Comparison of ENCODE assay signal across 8 mouse cellular contexts in genomic region chr4:136463436-136463835, GRCm38 (mm10). TPM values are rescaled to one million over a fixed set of nuclear protein-coding genes. Genes with fewer than 3 reads are reported as not detected.
DNase-seq lines count a peak whose midpoint lies in the region; ATAC-seq lines count a peak whose summit lies in the region.

No protein-coding gene starts in this region.

- no peak for ATAC-seq in heart, embryonic 15.5 days (replicated peaks; ENCODE audit: insufficient number of reproducible peaks, insufficient read depth, low FRiP score, low read depth)
- no peak for ATAC-seq in embryonic facial prominence, embryonic 11.5 days (replicated peaks; ENCODE audit: insufficient number of reproducible peaks, low FRiP score, low TSS enrichment, low read depth)
- no peak for ATAC-seq in hindbrain, embryonic 14.5 days (ENCODE audit: low FRiP score)
- no peak for ATAC-seq in midbrain, embryonic 15.5 days (replicated peaks)

- 40% methylated on average over 9 of the region's 9 CpGs for WGBS in heart, embryonic 15.5 days
- 21% methylated on average over 9 of the region's 9 CpGs for WGBS in embryonic facial prominence, embryonic 11.5 days
- 13% methylated on average over 9 of the region's 9 CpGs for WGBS in hindbrain, embryonic 14.5 days
- WGBS in midbrain, embryonic 15.5 days, result 12% methylated on average over 9 of the region's 9 CpGs

- no peaks in the 10 kb centered on the region for H3K36me3 ChIP-seq in heart, embryonic 15.5 days
- H3K36me3 ChIP-seq in embryonic facial prominence, embryonic 11.5 days (replicated peaks; ENCODE audit: control insufficient read depth, insufficient read depth, low read depth, low read length), result no peaks in the 10 kb centered on the region
- no peaks in the 10 kb centered on the region for H3K36me3 ChIP-seq in hindbrain, embryonic 14.5 days (replicated peaks; ENCODE audit: control insufficient read depth, insufficient read depth)
- H3K36me3 ChIP-seq in midbrain, embryonic 15.5 days (replicated peaks), result no peaks in the 10 kb centered on the region

- peaks cover 18% of the 10 kb centered on the region for H3K4me1 ChIP-seq in heart, embryonic 15.5 days (replicated peaks)
- H3K4me1 ChIP-seq in embryonic facial prominence, embryonic 11.5 days (ENCODE audit: control insufficient read depth, insufficient read depth, low read length), result no peaks in the 10 kb centered on the region
- H3K4me1 ChIP-seq in hindbrain, embryonic 14.5 days (replicated peaks; ENCODE audit: control insufficient read depth, insufficient read depth, low read length), result no peaks in the 10 kb centered on the region; the same call in 1 of the 2 replicates
- peaks cover 14% of the 10 kb centered on the region for H3K4me1 ChIP-seq in midbrain, embryonic 15.5 days

- intact Hi-C loops in heart, postnatal 10 days (cut with DNase I), result no loop called here
- intact Hi-C loops in left cerebral cortex, postnatal 36 days (cut with DNase I), result no loop called here

- peak overlapping the region; percentile 67 for H3K4me3 ChIP-seq in heart, embryonic 15.5 days
- no peak overlapping the region; the same call in 1 of the 2 replicates for H3K4me3 ChIP-seq in embryonic facial prominence, embryonic 11.5 days (ENCODE audit: low read depth, low read length)
- peak overlapping the region; percentile 61; the same call in 1 of the 2 replicates for H3K4me3 ChIP-seq in hindbrain, embryonic 14.5 days (replicated peaks; ENCODE audit: low read length)
- H3K4me3 ChIP-seq in midbrain, embryonic 15.5 days, result peak overlapping the region; percentile 67

- H3K4me2 ChIP-seq in heart, embryonic 15.5 days, result peak overlapping the region; percentile 94
- H3K4me2 ChIP-seq in embryonic facial prominence, embryonic 11.5 days (ENCODE audit: low read depth, low read length), result peak overlapping the region; percentile 99; the same call in 1 of the 2 replicates
- H3K4me2 ChIP-seq in hindbrain, embryonic 14.5 days (replicated peaks), result peak overlapping the region; percentile 83
- peak overlapping the region; percentile 96 for H3K4me2 ChIP-seq in midbrain, embryonic 15.5 days

- H3K9ac ChIP-seq in heart, embryonic 15.5 days, result no peak overlapping the region; the same call in 1 of the 2 replicates
- no peak overlapping the region for H3K9ac ChIP-seq in embryonic facial prominence, embryonic 11.5 days (replicated peaks; ENCODE audit: low read length)
- peak overlapping the region; percentile 72; the same call in 1 of the 2 replicates for H3K9ac ChIP-seq in hindbrain, embryonic 14.5 days
- H3K9ac ChIP-seq in midbrain, embryonic 15.5 days, result no peak overlapping the region

- no peak overlapping the region for H3K27ac ChIP-seq in heart, embryonic 15.5 days
- H3K27ac ChIP-seq in embryonic facial prominence, embryonic 11.5 days (replicated peaks; ENCODE audit: low read depth, low read length), result no peak overlapping the region
- no peak overlapping the region for H3K27ac ChIP-seq in hindbrain, embryonic 14.5 days
- no peak overlapping the region for H3K27ac ChIP-seq in midbrain, embryonic 15.5 days

- no peaks in the 10 kb centered on the region for H3K27me3 ChIP-seq in heart, embryonic 15.5 days
- H3K27me3 ChIP-seq in embryonic facial prominence, embryonic 11.5 days (ENCODE audit: control insufficient read depth, insufficient read depth, low read length), result peaks cover 8% of the 10 kb centered on the region
- peaks cover 28% of the 10 kb centered on the region for H3K27me3 ChIP-seq in hindbrain, embryonic 14.5 days (ENCODE audit: control insufficient read depth, insufficient read depth, low read length)
- peaks cover 35% of the 10 kb centered on the region; the same call in 1 of the 2 replicates for H3K27me3 ChIP-seq in midbrain, embryonic 15.5 days (replicated peaks)

- H3K9me3 ChIP-seq in heart, embryonic 15.5 days (replicated peaks), result no peaks in the 10 kb centered on the region
- H3K9me3 ChIP-seq in embryonic facial prominence, embryonic 11.5 days (replicated peaks; ENCODE audit: control insufficient read depth, low read length), result no peaks in the 10 kb centered on the region
- H3K9me3 ChIP-seq in hindbrain, embryonic 14.5 days (ENCODE audit: control insufficient read depth, low read length), result no peaks in the 10 kb centered on the region
- no peaks in the 10 kb centered on the region for H3K9me3 ChIP-seq in midbrain, embryonic 15.5 days

- DNase-seq in heart, postnatal 10 days, result no peak
- DNase-seq in embryonic facial prominence, embryonic 11.5 days (ENCODE audit: low spot score), result no peak
- no peak for DNase-seq in hindbrain, embryonic 14.5 days (ENCODE audit: low spot score)
- no peak for DNase-seq in left cerebral cortex, postnatal 36 days (ENCODE audit: low spot score in 2 of 2)
- DNase-seq in cerebellum, postnatal 36 days, result no peak
- DNase-seq in gastrocnemius, postnatal 10 days, result no peak

RNA-seq across cellular contexts. Expression of gene 6030445D17Rik, which starts 1.4 kb away (rescaled TPM):
- 0.25 and 0.38 TPM in 2 replicates for polyA plus RNA-seq in heart, embryonic 15.5 days (2015; fragmentation: Nextera tagmentation; extraction: Ambion mirVana)
- total RNA-seq in heart, postnatal 10 days (2021), result under 1 TPM; 0.55 to 0.62 TPM
- 0.15 and 0.20 TPM in 2 replicates for polyA plus RNA-seq in embryonic facial prominence, embryonic 11.5 days (2014; fragmentation: Nextera tagmentation; extraction: Ambion mirVana)
- 0.20 and 0.32 TPM in 2 replicates for polyA plus RNA-seq in hindbrain, embryonic 14.5 days (2014; fragmentation: Nextera tagmentation; extraction: Ambion mirVana)
- polyA plus RNA-seq in midbrain, embryonic 15.5 days (2015; fragmentation: Nextera tagmentation; extraction: Ambion mirVana), result 0.15 and 0.19 TPM in 2 replicates
- under 1 TPM; 0.25 to 0.68 TPM for total RNA-seq in left cerebral cortex, postnatal 36 days (2021)
- total RNA-seq in gastrocnemius, postnatal 10 days (2021), result under 1 TPM; 0.25 to 0.26 TPM

RNA-seq across cellular contexts. Expression of gene Luzp1, which starts 6.1 kb away (rescaled TPM):
- polyA plus RNA-seq in heart, embryonic 15.5 days (2015; fragmentation: Nextera tagmentation; extraction: Ambion mirVana), result 99.5 and 104 TPM in 2 replicates
- total RNA-seq in heart, postnatal 10 days (2021), result 10 to 100 TPM; 58.3 to 69.0 TPM
- 116 and 119 TPM in 2 replicates for polyA plus RNA-seq in embryonic facial prominence, embryonic 11.5 days (2014; fragmentation: Nextera tagmentation; extraction: Ambion mirVana)
- 48.6 and 56.8 TPM in 2 replicates for polyA plus RNA-seq in hindbrain, embryonic 14.5 days (2014; fragmentation: Nextera tagmentation; extraction: Ambion mirVana)
- 52.0 and 57.7 TPM in 2 replicates for polyA plus RNA-seq in midbrain, embryonic 15.5 days (2015; fragmentation: Nextera tagmentation; extraction: Ambion mirVana)
- total RNA-seq in left cerebral cortex, postnatal 36 days (2021), result 10 to 100 TPM; 74.6 to 75.0 TPM
- total RNA-seq in gastrocnemius, postnatal 10 days (2021), result 10 to 100 TPM; 17.8 to 22.8 TPM

RNA-seq across cellular contexts. Expression of gene Htr1d, which starts 40.1 kb away (rescaled TPM):
- polyA plus RNA-seq in heart, embryonic 15.5 days (2015; fragmentation: Nextera tagmentation; extraction: Ambion mirVana), result 0.18 and 0.37 TPM in 2 replicates
- total RNA-seq in heart, postnatal 10 days (2021), result not detected
- 0.11 and 0.47 TPM in 2 replicates for polyA plus RNA-seq in embryonic facial prominence, embryonic 11.5 days (2014; fragmentation: Nextera tagmentation; extraction: Ambion mirVana)
- polyA plus RNA-seq in hindbrain, embryonic 14.5 days (2014; fragmentation: Nextera tagmentation; extraction: Ambion mirVana), result 1.9 and 2.1 TPM in 2 replicates
- polyA plus RNA-seq in midbrain, embryonic 15.5 days (2015; fragmentation: Nextera tagmentation; extraction: Ambion mirVana), result 1.4 and 1.9 TPM in 2 replicates
- total RNA-seq in left cerebral cortex, postnatal 36 days (2021), result 1 to 10 TPM; 1.9 to 7.2 TPM
- under 1 TPM in 1 of 2 experiments, not detected in 1; 0.07 TPM for total RNA-seq in gastrocnemius, postnatal 10 days (2021)
